ENCODE assay signal across 18 mouse cellular contexts in the genomic region with DNA sequence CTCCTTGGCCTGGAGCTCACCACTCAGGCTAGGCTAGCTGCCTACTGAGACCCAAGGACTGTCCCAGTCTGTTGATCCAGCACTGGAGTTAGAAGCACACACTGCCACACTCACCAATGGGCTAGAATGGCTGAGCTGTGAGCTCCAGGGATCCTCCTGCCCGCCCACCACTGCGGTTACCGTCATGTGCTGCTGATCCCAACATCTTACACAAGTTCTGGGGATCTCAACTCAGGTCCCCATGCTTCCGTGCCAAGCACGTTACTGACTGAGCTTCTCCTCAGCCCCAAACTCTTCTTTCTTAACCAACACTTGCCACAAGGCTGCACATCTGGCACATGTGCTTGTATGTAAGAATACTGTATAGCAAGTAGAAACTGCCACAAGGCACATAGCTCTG.
A peak's percentile ranks its signal among the peaks of the same experiment; 100 is the strongest.
DNase-seq lines count a peak whose midpoint lies in the region; ATAC-seq lines count a peak whose summit lies in the region.
"Had no signal": no experiment of that assay in that cellular context is flagged by ENCODE, and none has a peak within 500 bp of the region (broad histone marks: within the 10 kb centered on the region; RNA-seq: fewer than 3 reads in every experiment).

No protein-coding gene starts in this region.

- no peak overlapping the region for H3K27ac ChIP-seq in embryonic facial prominence, embryonic 12.5 days
- no peak overlapping the region for H3K27ac ChIP-seq in embryonic facial prominence, embryonic 10.5 days (replicated peaks)
- H3K27ac ChIP-seq in heart, embryonic 14.5 days (replicated peaks in 1 of 2; ENCODE audit: control insufficient read depth in 1 of 2, insufficient read depth in 1 of 2, low read depth in 2 of 2, low read length in 2 of 2) = peak overlapping the region in 1 of 2 experiments; percentile 87; a peak in 1 of 4 replicates
- no peak overlapping the region for H3K27ac ChIP-seq in liver, embryonic 13.5 days
- H3K27ac ChIP-seq in brown adipose tissue, adult 24 weeks (replicated peaks; ENCODE audit: low read depth, low read length) = peak overlapping the region; percentile 92
- H3K27ac ChIP-seq: embryonic facial prominence, embryonic 15.5 days; forebrain, embryonic 10.5 days; left cerebral cortex, adult 2 months; macrophage had no signal

- WGBS in embryonic facial prominence, embryonic 12.5 days = 93% methylated on average over 5 of the region's 5 CpGs
- WGBS in embryonic facial prominence, embryonic 10.5 days = 95% methylated on average over 5 of the region's 5 CpGs
- WGBS in heart, embryonic 14.5 days = 86% methylated on average over 5 of the region's 5 CpGs
- WGBS in liver, embryonic 13.5 days (ENCODE audit: insufficient replicate concordance) = 71% methylated on average over 5 of the region's 5 CpGs

- H3K4me2 ChIP-seq in embryonic facial prominence, embryonic 12.5 days (replicated peaks) = 0 out of 2 replicates have a peak overlapping the region, but pooled peaks have one; percentile 0
- peak overlapping the region; percentile 46 for H3K4me2 ChIP-seq in heart, embryonic 14.5 days (ENCODE audit: low read length)
- no peak overlapping the region for H3K4me2 ChIP-seq in liver, embryonic 13.5 days
- H3K4me2 ChIP-seq: embryonic facial prominence, embryonic 15.5 days; midbrain, embryonic 11.5 days had no signal

- no peak for DNase-seq in embryonic facial prominence, embryonic 10.5 days (ENCODE audit: low spot score)
- DNase-seq in heart, adult 9 months (ENCODE audit: low spot score in 2 of 2) = no peak
- no peak for DNase-seq in liver, embryonic 13.5 days
- DNase-seq in liver = no peak
- no peak for DNase-seq in natural killer cell, adult 2 months (ENCODE audit: low spot score in 2 of 2)
- DNase-seq: adrenal gland, postnatal 36 days; cerebellum, adult 8-10 months; thymus, postnatal 14 days had no signal

- H3K9ac ChIP-seq in embryonic facial prominence, embryonic 12.5 days = no peak overlapping the region
- peak overlapping the region; percentile 27; the same call in 1 of the 2 replicates for H3K9ac ChIP-seq in heart, embryonic 14.5 days (ENCODE audit: low read length)
- no peak overlapping the region for H3K9ac ChIP-seq in liver, embryonic 13.5 days
- H3K9ac ChIP-seq: embryonic facial prominence, embryonic 15.5 days had no signal

- H3K36me3 ChIP-seq in embryonic facial prominence, embryonic 12.5 days = no peaks in the 10 kb centered on the region
- H3K36me3 ChIP-seq in embryonic facial prominence, embryonic 10.5 days (replicated peaks) = no peaks in the 10 kb centered on the region
- no peaks in the 10 kb centered on the region; the same call in 1 of the 2 replicates for H3K36me3 ChIP-seq in heart, embryonic 14.5 days (ENCODE audit: control insufficient read depth, insufficient read depth, low read length)
- H3K36me3 ChIP-seq in liver, embryonic 13.5 days = no peaks in the 10 kb centered on the region
- H3K36me3 ChIP-seq: embryonic facial prominence, embryonic 15.5 days; forebrain, embryonic 10.5 days; G1E had no signal

- no peaks in the 10 kb centered on the region for H3K27me3 ChIP-seq in embryonic facial prominence, embryonic 12.5 days
- no peaks in the 10 kb centered on the region for H3K27me3 ChIP-seq in embryonic facial prominence, embryonic 10.5 days (replicated peaks; ENCODE audit: low read depth, poor library complexity, severe bottlenecking)
- no peaks in the 10 kb centered on the region for H3K27me3 ChIP-seq in heart, embryonic 14.5 days (ENCODE audit: control insufficient read depth, insufficient read depth, low read length)
- no peaks in the 10 kb centered on the region for H3K27me3 ChIP-seq in liver, embryonic 13.5 days
- H3K27me3 ChIP-seq: embryonic facial prominence, embryonic 15.5 days had no signal

- ATAC-seq in embryonic facial prominence, embryonic 12.5 days (ENCODE audit: insufficient number of reproducible peaks, insufficient read depth, low FRiP score, low TSS enrichment) = no peak
- no peak for ATAC-seq in heart, embryonic 14.5 days (ENCODE audit: insufficient number of reproducible peaks, insufficient read depth, low FRiP score, low read depth)
- ATAC-seq in liver, embryonic 13.5 days (ENCODE audit: low read depth) = no peak
- ATAC-seq: CD4-positive, CD25-positive, alpha-beta regulatory T cell, adult 4 months had no signal

- H3K4me1 ChIP-seq in embryonic facial prominence, embryonic 12.5 days = no peaks in the 10 kb centered on the region
- peaks cover 2% of the 10 kb centered on the region; the same call in 1 of the 2 replicates for H3K4me1 ChIP-seq in embryonic facial prominence, embryonic 10.5 days
- H3K4me1 ChIP-seq in heart, embryonic 14.5 days (ENCODE audit: control insufficient read depth in 2 of 2, insufficient read depth in 2 of 2, low read length in 2 of 2) = peaks cover 5 to 6% of the 10 kb centered on the region in 2 experiments; a peak in 3 of 4 replicates
- no peaks in the 10 kb centered on the region for H3K4me1 ChIP-seq in liver, embryonic 13.5 days (replicated peaks)
- H3K4me1 ChIP-seq in brown adipose tissue, adult 24 weeks (ENCODE audit: control insufficient read depth, insufficient read depth, insufficient read length, low read length) = peaks cover 13% of the 10 kb centered on the region
- H3K4me1 ChIP-seq: embryonic facial prominence, embryonic 15.5 days; forebrain, embryonic 10.5 days had no signal

- H3K4me3 ChIP-seq in embryonic facial prominence, embryonic 12.5 days = no peak overlapping the region
- H3K4me3 ChIP-seq in embryonic facial prominence, embryonic 10.5 days = no peak overlapping the region
- peak overlapping the region; percentile 19 to 21 for H3K4me3 ChIP-seq in heart, embryonic 14.5 days (ENCODE audit: control insufficient read depth in 1 of 2, insufficient read depth in 1 of 2, low read depth in 1 of 2, low read length in 2 of 2)
- peak overlapping the region; percentile 1; the same call in 1 of the 2 replicates for H3K4me3 ChIP-seq in liver, embryonic 13.5 days (replicated peaks)
- peak overlapping the region; percentile 59 for H3K4me3 ChIP-seq in brown adipose tissue, adult 24 weeks (ENCODE audit: insufficient read depth, low read depth, low read length)
- H3K4me3 ChIP-seq: embryonic facial prominence, embryonic 15.5 days; forebrain, embryonic 10.5 days; left cerebral cortex, adult 2 months had no signal

- H3K9me3 ChIP-seq in embryonic facial prominence, embryonic 12.5 days = no peaks in the 10 kb centered on the region
- no peaks in the 10 kb centered on the region for H3K9me3 ChIP-seq in embryonic facial prominence, embryonic 10.5 days
- H3K9me3 ChIP-seq in heart, embryonic 14.5 days (ENCODE audit: control insufficient read depth, low read length) = no peaks in the 10 kb centered on the region
- no peaks in the 10 kb centered on the region for H3K9me3 ChIP-seq in liver, embryonic 13.5 days (replicated peaks)
- H3K9me3 ChIP-seq: embryonic facial prominence, embryonic 15.5 days; forebrain, embryonic 10.5 days; G1E had no signal

Comparison
In these comparisons a context has a peak if more than half of its experiments do, and no peak if none do; other contexts are left out.
1. H3K4me3 ChIP-seq: peak in heart, embryonic 14.5 days (2 of 2), liver, embryonic 13.5 days (single experiment) and brown adipose tissue, adult 24 weeks (single experiment); none in embryonic facial prominence, embryonic 12.5 days (single experiment) and embryonic facial prominence, embryonic 10.5 days (single experiment).